Mouse (Mus musculus) megakaryocyte, embryonic 14.5 days (primary cell): ENCODE measurements around the gene Gm49380.

Source experiments
- FLI1 ChIP-seq: IDR thresholded peaks from 2 replicates; pipeline ENCODE4 v1.6.1; 2012; ENCODE audit warnings: low read length, inconsistent platforms, mixed read lengths
- GATA1 ChIP-seq: IDR thresholded peaks from 3 replicates; pipeline ENCODE4 v1.6.1; 2012; ENCODE audit warnings: mixed read lengths, low read length, inconsistent platforms, borderline replicate concordance

GRCm38 (mm10) chr9:44085276-44085675, 28.0 kb downstream of the Gm49380 start:
- TF ChIP-seq GATA1 (no peak), FLI1 (no peak)
